Mouse (Mus musculus) layer of hippocampus, adult 9-10 months (tissue): ENCODE measurements at regions not wholly inside any gene's neighbourhood (a gene's known extent, or its start where the extent isn't known, plus 50 kb on each side); places are given as distances from the start of the nearest gene placed in this dataset.
"Not testable (repeated sequence)": the region's sequence is repeated elsewhere in the genome, so short reads cannot be mapped to it uniquely, and the experiment has no call there.

ENCODE experiments used
- DNase-seq: peaks from one replicate; pipeline ENCODE4 v3.0.0; 2022; ENCODE audit warnings: low spot score

GRCm38 (mm10) chr14:83861736-83862135 lies 581.6 kb upstream of the Pcdh17 start:
- DNase-seq: no peak

DNA sequence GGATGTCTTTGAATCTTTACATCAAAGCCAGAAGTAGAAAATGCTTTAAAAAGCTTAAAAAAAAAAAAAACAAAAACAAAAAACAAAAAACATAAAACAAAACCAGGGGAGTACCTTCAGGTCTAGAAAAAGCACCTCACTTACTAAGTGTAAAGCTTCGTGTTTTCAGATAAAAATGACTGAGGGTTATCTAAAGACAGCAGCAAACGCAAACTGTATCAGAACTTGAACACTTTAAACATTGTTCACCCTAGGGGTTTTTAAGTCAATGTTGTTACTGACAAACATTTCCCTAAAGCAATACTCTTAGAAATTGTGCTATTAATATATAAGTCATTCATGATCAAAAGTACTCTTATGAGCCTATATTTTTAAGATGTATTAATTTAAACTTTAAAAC lies 580.7 kb upstream of the Pcdh17 start:
- no peak for DNase-seq

GRCm38 (mm10) chr14:83886393-83886792 lies 557.0 kb upstream of the Pcdh17 start:
- no peak for DNase-seq

GRCm38 (mm10) chr14:83900711-83901110 lies 542.7 kb upstream of the Pcdh17 start:
- not testable (repeated sequence) for DNase-seq

DNA sequence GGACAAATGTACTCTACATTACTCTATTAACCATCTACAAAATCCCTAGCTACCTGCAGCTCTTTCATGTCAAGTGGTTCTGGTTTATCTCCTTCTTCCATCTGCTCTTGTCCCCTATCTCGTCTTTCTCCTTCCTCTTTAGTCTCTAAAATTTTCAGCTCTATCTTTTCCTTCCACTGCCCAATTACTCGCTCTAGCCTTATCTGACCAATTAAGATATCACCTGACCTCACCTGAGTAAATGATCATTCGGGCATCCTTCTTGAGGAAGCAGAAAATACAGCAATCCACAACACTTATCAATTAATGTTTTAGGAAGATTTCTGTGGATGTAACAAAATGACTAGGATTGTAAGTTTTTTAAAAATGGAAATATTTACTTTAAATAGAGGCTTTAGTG lies 500.3 kb upstream of the Pcdh17 start:
- DNase-seq: no peak

DNA sequence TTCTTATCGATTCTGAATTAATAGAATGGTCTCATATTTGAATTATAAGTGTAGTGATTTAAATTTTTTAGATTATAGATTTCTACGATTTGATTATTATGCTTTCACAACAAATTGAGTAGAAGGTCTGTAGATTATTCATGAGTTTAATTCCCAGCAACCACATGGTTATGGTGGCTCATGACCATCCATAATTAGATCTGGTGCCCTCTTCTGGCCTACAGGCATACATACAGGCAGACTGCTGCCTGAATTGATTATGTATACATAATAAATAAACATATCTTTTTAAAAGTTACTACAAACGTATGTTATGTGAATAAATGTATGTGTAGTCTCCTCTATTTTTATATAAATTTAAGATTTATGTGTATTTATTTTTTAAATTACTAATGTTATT lies 499.2 kb upstream of the Pcdh17 start:
- DNase-seq: no peak

DNA sequence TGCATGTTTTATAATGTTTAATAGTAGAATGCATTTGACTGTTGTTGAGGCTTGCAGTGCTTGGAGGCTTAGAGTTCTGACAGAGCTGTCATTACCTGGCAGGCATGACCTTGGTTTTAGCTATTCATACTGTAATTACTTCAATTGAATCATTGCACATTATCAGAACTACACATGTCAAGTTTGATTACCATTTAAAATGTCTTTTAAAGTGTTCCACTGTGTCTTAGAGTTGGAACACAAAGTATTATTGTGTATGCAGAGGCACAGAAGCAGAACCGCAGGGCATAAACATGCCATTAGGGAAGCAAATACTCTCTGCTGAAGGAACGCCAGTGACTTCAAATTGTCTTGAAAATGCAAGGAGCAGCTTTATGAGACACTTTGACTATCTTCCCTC lies 493.7 kb upstream of the Pcdh17 start:
- DNase-seq: no peak

GRCm38 (mm10) chr14:83959111-83959510 lies 484.3 kb upstream of the Pcdh17 start:
- peak; percentile 49 for DNase-seq

DNA sequence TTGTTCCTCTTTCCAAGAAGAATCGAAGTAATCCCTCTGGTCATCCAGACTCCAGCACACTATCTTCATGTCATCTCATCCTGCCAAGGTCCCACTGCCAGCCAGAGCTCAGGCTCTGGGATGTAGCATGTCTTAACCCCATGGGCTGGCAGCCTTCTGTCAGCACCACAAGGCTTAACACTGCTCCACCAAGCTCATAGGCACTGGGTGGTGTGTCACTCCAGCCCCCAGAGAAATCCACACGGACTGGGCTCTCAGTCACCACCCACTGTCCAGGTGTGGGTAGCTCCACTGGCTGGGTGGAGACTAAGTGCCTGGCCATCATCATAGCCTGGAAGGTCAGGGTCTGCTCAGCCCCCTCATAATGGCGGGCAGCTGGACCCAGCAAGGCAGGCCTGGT lies 459.8 kb upstream of the Pcdh17 start:
- DNase-seq: no peak
